Mouse (Mus musculus): ENCODE data around the gene Plce1.
"Not testable (repeated sequence)": the region's sequence is repeated elsewhere in the genome, so short reads cannot be mapped to it uniquely, and the experiment has no call there.

Plce1 gene

DNA sequence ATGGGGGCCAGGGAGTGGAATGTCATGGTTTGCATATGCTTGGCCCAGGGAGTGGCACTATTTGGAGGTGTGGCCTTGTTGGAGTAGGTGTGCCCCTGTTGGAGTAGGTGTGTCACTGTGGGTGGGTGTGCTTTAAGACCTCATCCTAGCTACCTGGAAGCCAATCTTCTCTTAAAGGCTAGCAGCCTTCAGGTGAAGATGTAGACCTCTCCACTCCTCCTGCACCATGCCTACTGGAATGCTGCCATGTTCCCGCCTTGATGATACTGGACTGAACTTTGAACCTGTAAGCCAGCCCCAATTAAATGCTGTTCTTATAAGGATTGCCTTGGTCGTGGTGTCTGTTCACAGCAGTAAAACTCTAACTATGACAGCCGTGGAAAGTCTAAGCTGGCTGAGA lies 158.1 kb downstream of the Plce1 start:
- no peak for DNase-seq (ENCODE audit: low spot score in 2 of 2)

- DNase-seq (ENCODE audit: low spot score in 2 of 2), result peak; percentile 9 to 14
Measured at GRCm38 (mm10) chr19:38639805-38640204, 158.9 kb downstream of the Plce1 start.

GRCm38 (mm10) chr19:38642515-38642914 lies 161.6 kb downstream of the Plce1 start:
- DNase-seq (ENCODE audit: low spot score in 2 of 2), result not testable (repeated sequence)

- no peak for DNase-seq (ENCODE audit: low spot score in 2 of 2)
Measured at GRCm38 (mm10) chr19:38644871-38645595, 164.1 kb downstream of the Plce1 start.

GRCm38 (mm10) chr19:38657980-38658379 lies 177.1 kb downstream of the Plce1 start:
- no peak for DNase-seq (ENCODE audit: low spot score in 2 of 2)

- DNase-seq (ENCODE audit: low spot score in 2 of 2), result no peak
Measured at GRCm38 (mm10) chr19:38665398-38665797, 184.5 kb downstream of the Plce1 start.

- DNase-seq (ENCODE audit: low spot score in 2 of 2), result no peak
Measured at GRCm38 (mm10) chr19:38672015-38672600, 191.2 kb downstream of the Plce1 start.

DNA sequence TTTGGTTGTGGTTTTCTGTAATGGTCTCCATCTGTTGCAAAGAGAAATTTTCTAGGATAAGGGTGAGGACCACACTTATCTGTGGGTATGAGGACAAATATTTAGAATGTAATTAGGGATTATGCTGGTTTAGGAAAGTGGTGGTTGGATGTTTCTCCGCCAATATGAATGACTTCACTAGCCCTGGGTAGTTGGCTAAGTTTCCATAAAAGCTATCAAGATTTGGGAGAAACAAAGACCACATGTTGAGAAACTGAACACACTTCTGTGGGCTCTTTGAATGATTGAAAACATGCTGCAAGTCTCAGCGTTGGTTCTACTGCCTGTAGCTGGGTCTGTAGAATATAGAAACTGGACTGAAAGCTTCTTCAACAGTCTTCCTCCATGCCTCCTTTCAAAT lies 193.0 kb downstream of the Plce1 start:
- DNase-seq (ENCODE audit: low spot score in 2 of 2), result no peak

GRCm38 (mm10) chr19:38678655-38679054 lies 197.7 kb downstream of the Plce1 start:
- DNase-seq (ENCODE audit: low spot score in 2 of 2), result no peak

DNA sequence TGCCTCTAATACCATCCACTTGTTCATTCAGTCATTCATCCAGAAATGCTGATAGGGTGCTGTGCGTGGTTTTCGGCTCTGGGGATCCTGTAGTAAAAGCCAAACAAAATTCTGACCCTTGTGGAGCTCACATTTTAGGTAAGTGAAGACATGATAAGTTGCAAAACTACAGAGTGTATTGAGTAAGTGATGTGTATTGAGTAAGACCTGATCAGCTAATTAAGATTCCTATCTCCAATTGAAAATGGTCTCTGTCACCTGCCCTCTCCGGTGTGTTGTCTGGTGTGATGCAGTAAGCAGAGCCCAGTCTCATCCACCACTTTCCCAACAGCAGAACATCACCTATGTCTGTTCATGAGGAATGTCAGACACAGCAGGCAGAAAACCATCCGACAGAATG lies 198.6 kb downstream of the Plce1 start:
- DNase-seq (ENCODE audit: low spot score in 2 of 2), result no peak

DNA sequence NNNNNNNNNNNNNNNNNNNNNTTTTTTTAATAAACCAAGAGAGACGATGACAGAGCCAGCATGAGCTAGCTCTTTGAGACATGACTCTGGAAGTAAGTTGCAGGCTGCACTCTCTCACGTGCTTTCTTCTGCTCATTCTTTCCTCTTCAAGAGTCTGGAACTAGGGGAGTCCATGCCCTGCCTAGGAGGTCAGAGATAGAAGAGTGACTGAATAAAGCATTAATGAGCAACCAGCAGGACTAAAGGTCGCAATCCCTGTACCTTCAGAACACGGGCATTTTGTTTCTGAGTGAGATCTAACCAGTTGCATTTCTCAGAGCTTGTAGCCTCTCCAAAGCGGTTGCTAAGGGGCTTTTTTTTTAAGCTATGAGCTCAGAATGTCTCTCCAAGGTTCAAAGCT lies 206.4 kb downstream of the Plce1 start:
- no peak for DNase-seq (ENCODE audit: low spot score in 2 of 2)

- no peak for DNase-seq (ENCODE audit: low spot score in 2 of 2)
Measured at GRCm38 (mm10) chr19:38688741-38689507, 208.0 kb downstream of the Plce1 start.

- no peak for DNase-seq (ENCODE audit: low spot score in 2 of 2)
Measured at GRCm38 (mm10) chr19:38690276-38690675, 209.4 kb downstream of the Plce1 start.

GRCm38 (mm10) chr19:38691533-38691932 lies 210.6 kb downstream of the Plce1 start:
- no peak for DNase-seq (ENCODE audit: low spot score in 2 of 2)

- no peak for DNase-seq (ENCODE audit: low spot score in 2 of 2)
Measured at GRCm38 (mm10) chr19:38693331-38693730, 212.4 kb downstream of the Plce1 start.

DNA sequence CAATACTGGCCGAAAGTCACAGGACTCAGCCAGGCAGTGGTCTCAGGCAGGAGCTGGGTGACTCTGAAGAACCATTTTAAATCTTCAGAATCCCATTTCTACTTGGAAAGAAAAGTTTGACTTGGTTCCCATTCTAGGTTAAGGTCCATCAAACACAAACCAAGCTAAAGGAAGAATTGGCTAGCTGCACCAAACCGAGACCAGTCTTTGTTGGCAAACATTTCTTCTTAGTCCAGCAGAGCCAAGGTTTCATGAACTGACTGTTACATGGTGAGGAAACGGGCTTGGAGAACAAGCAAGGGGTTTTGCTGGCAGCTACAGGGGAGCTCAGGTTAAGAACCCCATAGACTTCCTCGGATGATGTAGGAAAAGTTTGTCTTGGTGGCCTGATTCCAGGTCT lies 212.9 kb downstream of the Plce1 start:
- no peak for DNase-seq (ENCODE audit: low spot score in 2 of 2)

GRCm38 (mm10) chr19:38701776-38702175 lies 220.9 kb downstream of the Plce1 start:
- DNase-seq (ENCODE audit: low spot score in 2 of 2), result no peak

DNA sequence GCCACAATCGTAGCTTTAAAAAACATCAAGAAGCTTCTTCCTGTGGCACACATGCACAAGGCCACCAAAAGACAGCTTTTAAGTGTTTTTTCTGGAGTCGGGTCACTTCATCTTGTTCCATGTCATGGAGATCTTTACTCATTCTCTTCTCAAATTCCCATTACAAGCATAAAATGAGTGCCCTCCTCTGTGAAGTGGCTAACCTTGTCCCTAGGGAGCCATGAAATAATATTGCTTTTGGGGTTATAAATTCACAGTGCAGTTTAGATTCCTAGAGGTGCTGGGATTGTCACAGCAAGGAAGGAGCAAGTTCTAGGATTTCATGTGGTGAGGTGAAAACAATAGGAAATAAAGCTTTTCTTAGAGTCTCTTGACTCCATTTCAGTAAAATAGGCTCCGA lies 223.8 kb downstream of the Plce1 start:
- no peak for DNase-seq (ENCODE audit: low spot score in 2 of 2)

- no peak for DNase-seq (ENCODE audit: low spot score in 2 of 2)
Measured at GRCm38 (mm10) chr19:38705244-38705643, 224.3 kb downstream of the Plce1 start.

- DNase-seq (ENCODE audit: low spot score in 2 of 2), result no peak
Measured at GRCm38 (mm10) chr19:38706449-38706848, 225.5 kb downstream of the Plce1 start.

GRCm38 (mm10) chr19:38709376-38709775 lies 228.5 kb downstream of the Plce1 start:
- no peak for DNase-seq (ENCODE audit: low spot score in 2 of 2)

GRCm38 (mm10) chr19:38721808-38722207 lies 240.9 kb downstream of the Plce1 start:
- no peak for DNase-seq (ENCODE audit: low spot score in 2 of 2)

GRCm38 (mm10) chr19:38722982-38723381 lies 242.1 kb downstream of the Plce1 start:
- DNase-seq (ENCODE audit: low spot score in 2 of 2), result no peak
